Mouse (Mus musculus) effector memory CD4-positive, alpha-beta T cell, adult 5 months (primary cell): ENCODE data around the gene Slc5a4a. TPM values are rescaled to one million over a fixed set of nuclear protein-coding genes. Genes with fewer than 3 reads are reported as not detected.

Experiments
- polyA plus RNA-seq: library from polyadenylated mRNA; unstranded; fragments of 100-300 nt; shearing (Covaris generic); gene quantifications from one replicate; pipeline ENCODE4 v1.2.1, GENCODE M21; 2017

Gene Slc5a4a
- polyA plus RNA-seq = not detected

GRCm38 (mm10) chr10:76147278-76147677 is at the start of gene Slc5a4a:
Gene Slc5a4a (plus strand): TSS chr10:76147451.

GRCm38 (mm10) chr10:76110861-76111260 is 36.4 kb upstream of the Slc5a4a start, which contains the start of gene Slc5a4b:
Gene Slc5a4b (minus strand): TSS chr10:76110961.

GRCm38 (mm10) chr10:76237341-76238225 is 90.3 kb downstream of the Slc5a4a start, which contains the start of gene Prmt2:
Gene Prmt2 (minus strand): TSS chr10:76237865.

Other genes with a start within 250 kb of the Slc5a4a start
- gene Smarcb1, start 225.8 kb upstream of the Slc5a4a start, polyA plus RNA-seq = 51.2 TPM
- 22.5 TPM for gene Chchd10, start 214.3 kb upstream of the Slc5a4a start, polyA plus RNA-seq
- not detected for gene Mmp11, start 211.0 kb upstream of the Slc5a4a start, polyA plus RNA-seq
- not detected for gene Gm867, start 206.8 kb upstream of the Slc5a4a start, polyA plus RNA-seq
- not detected for gene Vpreb3, start 204.4 kb upstream of the Slc5a4a start, polyA plus RNA-seq
- gene Gm5134, start 192.9 kb upstream of the Slc5a4a start, polyA plus RNA-seq = 0.79 TPM
- 25.1 TPM for gene Zfp280b, start 114.8 kb upstream of the Slc5a4a start, polyA plus RNA-seq
- not detected for gene Slc5a4b, start 36.5 kb upstream of the Slc5a4a start, polyA plus RNA-seq
- gene Prmt2, start 90.4 kb downstream of the Slc5a4a start, polyA plus RNA-seq = 17.3 TPM
- not detected for gene S100b, start 106.4 kb downstream of the Slc5a4a start, polyA plus RNA-seq
- 5.9 TPM for gene Dip2a, start 197.8 kb downstream of the Slc5a4a start, polyA plus RNA-seq